Mouse (Mus musculus): ENCODE data around the gene Fndc1. TPM values are rescaled to one million over a fixed set of nuclear protein-coding genes. Genes with fewer than 3 reads are reported as not detected.
A peak's percentile ranks its signal among the peaks of the same experiment; 100 is the strongest.

Gene Fndc1
- polyA plus RNA-seq, 1 experiment = 2.0 TPM

GRCm38 (mm10) chr17:7821553-7822186 is 5.4 kb downstream of the Fndc1 start:
- no peaks in the 10 kb centered on the region for H3K36me3 ChIP-seq (ENCODE audit: control insufficient read depth, insufficient read depth, low read length)
- 29% methylated on average over 17 of the region's 17 CpGs for WGBS
- TF ChIP-seq POLR2A (IDR thresholded peaks at IDR 0.05; ENCODE audit: low read depth, low read length) (no peak), CTCF (conservative IDR thresholded peaks at IDR 0.05; ENCODE audit: insufficient read depth, insufficient read length, low read depth, low read length) (peak; percentile 68)
- peak; percentile 29 for DNase-seq
- H3K4me1 ChIP-seq (ENCODE audit: control insufficient read depth, insufficient read depth, low read length) = no peaks in the 10 kb centered on the region
- H3K27ac ChIP-seq (ENCODE audit: insufficient read depth, low read depth, low read length) = no peak overlapping the region
- H3K4me3 ChIP-seq (ENCODE audit: insufficient read depth, low read depth, low read length) = no peak overlapping the region
- H3K27me3 ChIP-seq (replicated peaks; ENCODE audit: control insufficient read depth, insufficient read depth, low read length) = no peaks in the 10 kb centered on the region

GRCm38 (mm10) chr17:7820176-7820575 is 6.9 kb downstream of the Fndc1 start:
- TF ChIP-seq CTCF (conservative IDR thresholded peaks at IDR 0.05; ENCODE audit: insufficient read depth, insufficient read length, low read depth, low read length) (no peak), POLR2A (IDR thresholded peaks at IDR 0.05; ENCODE audit: low read depth, low read length) (no peak)
- WGBS = 85% methylated on average over 7 of the region's 7 CpGs
- Histone ChIP-seq H3K4me3 (ENCODE audit: insufficient read depth, low read depth, low read length) (no peak overlapping the region), H3K27me3 (replicated peaks; ENCODE audit: control insufficient read depth, insufficient read depth, low read length) (no peaks in the 10 kb centered on the region), H3K36me3 (ENCODE audit: control insufficient read depth, insufficient read depth, low read length) (no peaks in the 10 kb centered on the region), H3K4me1 (ENCODE audit: control insufficient read depth, insufficient read depth, low read length) (no peaks in the 10 kb centered on the region), H3K27ac (ENCODE audit: insufficient read depth, low read depth, low read length) (no peak overlapping the region)
- DNase-seq = no peak

GRCm38 (mm10) chr17:7816602-7817001 is 10.5 kb downstream of the Fndc1 start:
- TF ChIP-seq POLR2A (IDR thresholded peaks at IDR 0.05; ENCODE audit: low read depth, low read length) = no peak
- TF ChIP-seq CTCF (conservative IDR thresholded peaks at IDR 0.05; ENCODE audit: insufficient read depth, insufficient read length, low read depth, low read length) = no peak
- H3K27me3 ChIP-seq (replicated peaks; ENCODE audit: control insufficient read depth, insufficient read depth, low read length) = no peaks in the 10 kb centered on the region
- WGBS = 91% methylated on average over 2 of the region's 2 CpGs
- no peaks in the 10 kb centered on the region for H3K4me1 ChIP-seq (ENCODE audit: control insufficient read depth, insufficient read depth, low read length)
- no peak for DNase-seq
- H3K27ac ChIP-seq (ENCODE audit: insufficient read depth, low read depth, low read length) = no peak overlapping the region
- H3K4me3 ChIP-seq (ENCODE audit: insufficient read depth, low read depth, low read length) = no peak overlapping the region
- no peaks in the 10 kb centered on the region for H3K36me3 ChIP-seq (ENCODE audit: control insufficient read depth, insufficient read depth, low read length)

- Histone ChIP-seq H3K27ac (ENCODE audit: insufficient read depth, low read depth, low read length) (no peak overlapping the region), H3K27me3 (replicated peaks; ENCODE audit: control insufficient read depth, insufficient read depth, low read length) (no peaks in the 10 kb centered on the region), H3K4me1 (ENCODE audit: control insufficient read depth, insufficient read depth, low read length) (no peaks in the 10 kb centered on the region), H3K4me3 (ENCODE audit: insufficient read depth, low read depth, low read length) (no peak overlapping the region), H3K36me3 (ENCODE audit: control insufficient read depth, insufficient read depth, low read length) (no peaks in the 10 kb centered on the region)
- DNase-seq = no peak
- 63% methylated on average over 3 of the region's 3 CpGs for WGBS
- TF ChIP-seq CTCF (conservative IDR thresholded peaks at IDR 0.05; ENCODE audit: insufficient read depth, insufficient read length, low read depth, low read length) (no peak), POLR2A (IDR thresholded peaks at IDR 0.05; ENCODE audit: low read depth, low read length) (no peak)
Measured at GRCm38 (mm10) chr17:7814433-7814832, 12.7 kb downstream of the Fndc1 start.

- WGBS = 86% methylated on average over 2 of the region's 2 CpGs
- no peak for TF ChIP-seq POLR2A (IDR thresholded peaks at IDR 0.05; ENCODE audit: low read depth, low read length)
- TF ChIP-seq CTCF (conservative IDR thresholded peaks at IDR 0.05; ENCODE audit: insufficient read depth, insufficient read length, low read depth, low read length) = no peak
- no peaks in the 10 kb centered on the region for H3K36me3 ChIP-seq (ENCODE audit: control insufficient read depth, insufficient read depth, low read length)
- H3K27ac ChIP-seq (ENCODE audit: insufficient read depth, low read depth, low read length) = no peak overlapping the region
- H3K4me3 ChIP-seq (ENCODE audit: insufficient read depth, low read depth, low read length) = no peak overlapping the region
- no peaks in the 10 kb centered on the region for H3K27me3 ChIP-seq (replicated peaks; ENCODE audit: control insufficient read depth, insufficient read depth, low read length)
- DNase-seq = no peak
- no peaks in the 10 kb centered on the region for H3K4me1 ChIP-seq (ENCODE audit: control insufficient read depth, insufficient read depth, low read length)
Measured at GRCm38 (mm10) chr17:7808043-7808442, 19.1 kb downstream of the Fndc1 start.

GRCm38 (mm10) chr17:7805105-7805504 is 22.0 kb downstream of the Fndc1 start:
- Histone ChIP-seq H3K4me1 (ENCODE audit: control insufficient read depth, insufficient read depth, low read length) (no peaks in the 10 kb centered on the region), H3K27ac (ENCODE audit: insufficient read depth, low read depth, low read length) (no peak overlapping the region), H3K4me3 (ENCODE audit: insufficient read depth, low read depth, low read length) (no peak overlapping the region), H3K27me3 (replicated peaks; ENCODE audit: control insufficient read depth, insufficient read depth, low read length) (no peaks in the 10 kb centered on the region), H3K36me3 (ENCODE audit: control insufficient read depth, insufficient read depth, low read length) (no peaks in the 10 kb centered on the region)
- peak; percentile 33 for DNase-seq
- WGBS = 58% methylated on average over 6 of the region's 6 CpGs
- TF ChIP-seq POLR2A (IDR thresholded peaks at IDR 0.05; ENCODE audit: low read depth, low read length) = no peak
- no peak for TF ChIP-seq CTCF (conservative IDR thresholded peaks at IDR 0.05; ENCODE audit: insufficient read depth, insufficient read length, low read depth, low read length)

- 67% methylated on average over 9 of the region's 9 CpGs for WGBS
- H3K36me3 ChIP-seq (ENCODE audit: control insufficient read depth, insufficient read depth, low read length) = no peaks in the 10 kb centered on the region
- H3K4me3 ChIP-seq (ENCODE audit: insufficient read depth, low read depth, low read length) = no peak overlapping the region
- no peak overlapping the region for H3K27ac ChIP-seq (ENCODE audit: insufficient read depth, low read depth, low read length)
- no peaks in the 10 kb centered on the region for H3K4me1 ChIP-seq (ENCODE audit: control insufficient read depth, insufficient read depth, low read length)
- DNase-seq = peak; percentile 22
- H3K27me3 ChIP-seq (replicated peaks; ENCODE audit: control insufficient read depth, insufficient read depth, low read length) = no peaks in the 10 kb centered on the region
- no peak for TF ChIP-seq POLR2A (IDR thresholded peaks at IDR 0.05; ENCODE audit: low read depth, low read length)
- TF ChIP-seq CTCF (conservative IDR thresholded peaks at IDR 0.05; ENCODE audit: insufficient read depth, insufficient read length, low read depth, low read length) = no peak
Measured at GRCm38 (mm10) chr17:7802483-7802882, 24.6 kb downstream of the Fndc1 start.
